In genomic region chr1:40115271-40115670, GRCm38 (mm10) we compare ENCODE assay signal across 9 mouse cellular contexts. TPM values are rescaled to one million over a fixed set of nuclear protein-coding genes. Genes with fewer than 3 reads are reported as not detected.
DNase-seq lines count a peak whose midpoint lies in the region; ATAC-seq and TF ChIP-seq lines count a peak whose summit lies in the region.
"Had no signal": no experiment of that assay in that cellular context is flagged by ENCODE, and none has a peak within 500 bp of the region (broad histone marks: within the 10 kb centered on the region; RNA-seq: fewer than 3 reads in every experiment).

No protein-coding gene starts in this region.

- ATAC-seq in erythroid progenitor cell, adult 5-6 weeks (replicated peaks; ENCODE audit: low FRiP score, poor library complexity, severe bottlenecking), result peak; percentile 67; the same call in 1 of the 2 replicates
- peak; percentile 56; the same call in 1 of the 2 replicates for ATAC-seq in megakaryocyte, adult 5-6 weeks (ENCODE audit: poor library complexity, severe bottlenecking)

- H3K27me3 ChIP-seq in heart, adult 2 months (ENCODE audit: control insufficient read depth, insufficient read depth, low read length), result no peaks in the 10 kb centered on the region
- H3K27me3 ChIP-seq: limb, embryonic 12.5 days had no signal

- 36% methylated on average over 8 of the region's 8 CpGs for WGBS in heart, adult 2 months

- no peak overlapping the region for H3K27ac ChIP-seq in heart, adult 2 months
- H3K27ac ChIP-seq: limb, embryonic 12.5 days had no signal

- no peaks in the 10 kb centered on the region for H3K79me2 ChIP-seq in heart, adult 2 months (replicated peaks; ENCODE audit: control insufficient read depth, insufficient read depth, low read length)

- peak; percentile 94 for TF ChIP-seq CTCF in heart, adult 2 months (IDR thresholded peaks at IDR 0.05)

- no peak overlapping the region for H3K4me3 ChIP-seq in heart, adult 2 months
- H3K4me3 ChIP-seq: limb, embryonic 12.5 days had no signal

- no peaks in the 10 kb centered on the region for H3K36me3 ChIP-seq in heart, adult 2 months (ENCODE audit: control insufficient read depth, insufficient read depth, low read length)
- H3K36me3 ChIP-seq: limb, embryonic 12.5 days had no signal

- intact Hi-C loops in heart, adult 2 months (cut with DNase I), result loop anchor here (5.0 kb wide), 1 partner anchor 152 kb away; no protein-coding TSS in a partner anchor
- intact Hi-C loops in heart, postnatal 25 days (cut with DNase I), result loop anchor here (1.0 to 5.0 kb wide), 4 partner anchors 57 to 263 kb away; no protein-coding TSS in a partner anchor
- intact Hi-C loops in gastrocnemius, postnatal 36 days (cut with DNase I), result loop anchor here (2.0 to 5.0 kb wide), 2 partner anchors 112 to 427 kb away; no protein-coding TSS in a partner anchor

- H3K9ac ChIP-seq in heart, adult 2 months (ENCODE audit: low read depth, low read length), result no peak overlapping the region
- H3K9ac ChIP-seq: limb, embryonic 12.5 days had no signal

- DNase-seq in heart, adult 2 months, result no peak
- DNase-seq in heart, postnatal 25 days (ENCODE audit: low spot score), result no peak
- peak; percentile 26 to 53 for DNase-seq in right cerebral cortex, adult 2 months (ENCODE audit: low spot score in 2 of 2)
- no peak for DNase-seq in right cerebral cortex, postnatal 14 days
- peak; percentile 88 for DNase-seq in adipocyte (ENCODE audit: low spot score)
- DNase-seq in gastrocnemius, postnatal 36 days, result no peak

- no peak for TF ChIP-seq POLR2A in heart, adult 2 months (IDR thresholded peaks at IDR 0.05; ENCODE audit: insufficient read depth, low read depth, low read length)

- no peak for TF ChIP-seq EP300 in heart, adult 2 months (IDR thresholded peaks at IDR 0.05; ENCODE audit: insufficient read depth, low read depth, low read length)

- H3K4me1 ChIP-seq in heart, adult 2 months (ENCODE audit: control insufficient read depth, insufficient read depth, low read length), result peaks cover 4% of the 10 kb centered on the region
- H3K4me1 ChIP-seq: limb, embryonic 12.5 days had no signal

RNA-seq across cellular contexts. Expression of gene Il1r2, which starts 41.4 kb away (rescaled TPM):
- total RNA-seq in heart, adult 2 months (2021), result under 1 TPM in 1 of 2 experiments, not detected in 1; 0.23 TPM
- 0.20 TPM in 2 replicates for polyA plus RNA-seq in heart, adult 2 months (2012; rRNA removed)
- total RNA-seq in heart, postnatal 25 days (2021), result not detected
- total RNA-seq in erythroid progenitor cell, adult 5-6 weeks (2015; ENCODE audit: low replicate concordance), result 6.7 TPM in 1 of 2 replicates, not detected in the other
- total RNA-seq in erythroid progenitor cell, adult 5-6 weeks (2017; ENCODE audit: low replicate concordance), result 1.6 and 6.9 TPM in 2 replicates
- 16.3 and 22.4 TPM in 2 replicates for total RNA-seq in megakaryocyte, adult 5-6 weeks (2015)
- total RNA-seq in megakaryocyte, adult 5-6 weeks (2017), result 19.2 and 27.0 TPM in 2 replicates
- total RNA-seq in gastrocnemius, postnatal 36 days (2021), result under 1 TPM; 0.23 to 0.42 TPM

Comparison
In these comparisons a context has a peak if more than half of its experiments do, and no peak if none do; other contexts are left out.
1. DNase-seq: peak in right cerebral cortex, adult 2 months (2 of 2) and adipocyte (single experiment); none in heart, adult 2 months (0 of 2), heart, postnatal 25 days (single experiment), right cerebral cortex, postnatal 14 days (single experiment) and gastrocnemius, postnatal 36 days (0 of 2).